In the genomic region with DNA sequence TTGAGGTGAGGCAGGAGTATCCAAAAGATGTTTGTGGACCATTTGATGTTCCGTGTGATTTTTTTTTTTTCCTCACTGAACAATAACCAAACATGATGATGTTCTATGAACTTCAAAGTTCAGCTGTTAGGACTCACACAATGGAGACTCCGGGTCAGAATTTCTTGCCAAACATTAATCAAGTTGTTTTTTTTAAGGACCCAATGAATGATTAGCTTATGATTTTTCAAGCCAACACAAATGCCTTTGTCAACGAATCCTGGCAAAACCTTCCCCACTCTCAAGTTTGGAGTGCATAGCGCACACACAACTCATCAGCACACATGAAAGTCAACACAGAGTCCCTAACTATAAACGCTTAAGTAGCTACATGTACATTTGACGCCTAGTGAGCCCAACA, we compare ENCODE assay signal across 29 mouse cellular contexts. TPM values are rescaled to one million over a fixed set of nuclear protein-coding genes. Genes with fewer than 3 reads are reported as not detected.
"Had no signal": no experiment of that assay in that cellular context is flagged by ENCODE, and none has a peak within 500 bp of the region (broad histone marks: within the 10 kb centered on the region; RNA-seq: fewer than 3 reads in every experiment).

No protein-coding gene starts in this region.

- H3K36me3 ChIP-seq: embryonic facial prominence, embryonic 10.5 days; embryonic facial prominence, embryonic 12.5 days; embryonic facial prominence, embryonic 13.5 days; embryonic facial prominence, embryonic 15.5 days; forebrain, embryonic 10.5 days; forebrain, embryonic 12.5 days; forebrain, embryonic 15.5 days had no signal

- H3K9ac ChIP-seq: embryonic facial prominence, embryonic 12.5 days; embryonic facial prominence, embryonic 13.5 days; embryonic facial prominence, embryonic 15.5 days; forebrain, embryonic 12.5 days; forebrain, embryonic 13.5 days; forebrain, embryonic 15.5 days; forebrain, postnatal 0 days had no signal

- H3K9me3 ChIP-seq: embryonic facial prominence, embryonic 10.5 days; embryonic facial prominence, embryonic 12.5 days; embryonic facial prominence, embryonic 13.5 days; embryonic facial prominence, embryonic 15.5 days; forebrain, embryonic 10.5 days; forebrain, embryonic 12.5 days; forebrain, embryonic 13.5 days; forebrain, embryonic 15.5 days had no signal

- DNase-seq: cerebellum, adult 2 months; cerebellum, adult 8-10 months; cerebellum, adult 9-10 months; cerebellum, adult 9-11 months; cerebellum, postnatal 10 days; cerebellum, postnatal 14 days; cerebellum, postnatal 25 days; cerebellum, postnatal 36 days; embryo, embryonic 11 days; forebrain, postnatal 0 days; gastrocnemius, adult 2 months; gastrocnemius, postnatal 10 days; gastrocnemius, postnatal 14 days; gastrocnemius, postnatal 25 days; gastrocnemius, postnatal 36 days; heart, adult 11 months; heart, adult 18-20 months had no signal

- H3K27ac ChIP-seq: embryonic facial prominence, embryonic 10.5 days; embryonic facial prominence, embryonic 12.5 days; embryonic facial prominence, embryonic 13.5 days; embryonic facial prominence, embryonic 15.5 days; forebrain, embryonic 10.5 days; forebrain, embryonic 12.5 days; forebrain, embryonic 13.5 days; forebrain, embryonic 15.5 days; gastrocnemius, adult 2 months had no signal

- H3K4me1 ChIP-seq: embryonic facial prominence, embryonic 10.5 days; embryonic facial prominence, embryonic 12.5 days; embryonic facial prominence, embryonic 13.5 days; embryonic facial prominence, embryonic 15.5 days; forebrain, embryonic 10.5 days; forebrain, embryonic 12.5 days; forebrain, embryonic 13.5 days; forebrain, embryonic 15.5 days had no signal

- H3K27me3 ChIP-seq: embryonic facial prominence, embryonic 12.5 days; embryonic facial prominence, embryonic 13.5 days; embryonic facial prominence, embryonic 15.5 days; forebrain, embryonic 12.5 days; forebrain, embryonic 13.5 days; forebrain, embryonic 15.5 days had no signal

- H3K4me2 ChIP-seq: embryonic facial prominence, embryonic 12.5 days; embryonic facial prominence, embryonic 13.5 days; embryonic facial prominence, embryonic 15.5 days; forebrain, embryonic 12.5 days; forebrain, embryonic 13.5 days; forebrain, embryonic 15.5 days had no signal

- H3K4me3 ChIP-seq: embryonic facial prominence, embryonic 10.5 days; embryonic facial prominence, embryonic 12.5 days; embryonic facial prominence, embryonic 13.5 days; embryonic facial prominence, embryonic 15.5 days; erythroblast, embryonic 14.5 days; forebrain, embryonic 10.5 days; forebrain, embryonic 12.5 days; forebrain, embryonic 13.5 days; forebrain, embryonic 15.5 days; gastrocnemius, adult 2 months had no signal

- ATAC-seq: forebrain, embryonic 13.5 days; forebrain, embryonic 14.5 days; forebrain, embryonic 15.5 days; forebrain, embryonic 16.5 days; forebrain, postnatal 0 days had no signal

RNA-seq across cellular contexts. Expression of gene Col6a6, which starts 7.2 kb away (rescaled TPM):
- polyA plus RNA-seq: forebrain, embryonic 11.5 days; forebrain, embryonic 14.5 days had no signal
